Mouse (Mus musculus): Measurements from ENCODE around the gene Corin. TPM values are rescaled to one million over a fixed set of nuclear protein-coding genes. Genes with fewer than 3 reads are reported as not detected.

Gene Corin
- polyA plus RNA-seq, 1 experiment from 2014 or later = 2.3 TPM

DNA sequence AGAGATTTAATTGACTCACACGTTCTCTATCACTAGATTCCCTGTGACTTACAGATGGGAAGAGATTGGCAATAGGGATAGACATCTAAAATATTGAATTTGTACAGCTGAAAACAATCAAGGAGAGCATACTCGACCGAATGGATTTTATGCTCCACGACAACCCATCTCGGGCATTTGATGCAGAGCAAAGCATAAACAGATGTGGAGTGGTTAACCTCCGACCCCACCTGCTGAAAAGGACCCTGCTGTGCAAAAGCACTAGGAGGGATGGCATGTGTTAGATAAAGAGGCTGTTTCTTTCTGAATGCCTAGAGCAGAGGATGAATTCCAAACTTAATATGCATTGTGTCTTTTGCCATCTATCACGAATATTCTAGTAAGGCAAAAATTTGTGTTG is 23.8 kb downstream of the Corin start:
- H3K27me3 ChIP-seq = no peaks in the 10 kb centered on the region
- no peak for ATAC-seq (ENCODE audit: insufficient number of reproducible peaks, insufficient read depth, low FRiP score, low TSS enrichment, low read depth)
- H3K9me3 ChIP-seq = no peaks in the 10 kb centered on the region
- WGBS = 13% methylated on average over 7 of the region's 7 CpGs
- no peak overlapping the region for H3K4me3 ChIP-seq (replicated peaks)
- H3K27ac ChIP-seq = no peak overlapping the region
- H3K36me3 ChIP-seq = no peaks in the 10 kb centered on the region
- no peak overlapping the region for H3K4me2 ChIP-seq
- no peak overlapping the region for H3K9ac ChIP-seq (replicated peaks)
- 0 out of 2 replicates have a peak, but pooled peaks cover 3% of the 10 kb centered on the region for H3K4me1 ChIP-seq (replicated peaks)

- Histone ChIP-seq H3K9ac (replicated peaks) (no peak overlapping the region), H3K9me3 (no peaks in the 10 kb centered on the region), H3K27me3 (no peaks in the 10 kb centered on the region), H3K27ac (no peak overlapping the region), H3K4me1 (replicated peaks) (no peaks in the 10 kb centered on the region), H3K4me2 (no peak overlapping the region), H3K4me3 (replicated peaks) (no peak overlapping the region), H3K36me3 (no peaks in the 10 kb centered on the region)
- WGBS = 77% methylated on average over 12 of the region's 12 CpGs
- no peak for ATAC-seq (ENCODE audit: insufficient number of reproducible peaks, insufficient read depth, low FRiP score, low TSS enrichment, low read depth)
These were observed 31.8 kb downstream of the Corin start for GRCm38 (mm10) chr5:72472317-72473009.

- Histone ChIP-seq H3K4me1 (replicated peaks) (no peaks in the 10 kb centered on the region), H3K9ac (replicated peaks) (no peak overlapping the region), H3K4me3 (replicated peaks) (no peak overlapping the region), H3K27me3 (no peaks in the 10 kb centered on the region), H3K36me3 (no peaks in the 10 kb centered on the region), H3K9me3 (no peaks in the 10 kb centered on the region), H3K27ac (no peak overlapping the region), H3K4me2 (no peak overlapping the region)
- 85% methylated on average over 7 of the region's 7 CpGs for WGBS
- ATAC-seq (ENCODE audit: insufficient number of reproducible peaks, insufficient read depth, low FRiP score, low TSS enrichment, low read depth) = no peak
These were observed 32.5 kb downstream of the Corin start for GRCm38 (mm10) chr5:72471746-72472145.

DNA sequence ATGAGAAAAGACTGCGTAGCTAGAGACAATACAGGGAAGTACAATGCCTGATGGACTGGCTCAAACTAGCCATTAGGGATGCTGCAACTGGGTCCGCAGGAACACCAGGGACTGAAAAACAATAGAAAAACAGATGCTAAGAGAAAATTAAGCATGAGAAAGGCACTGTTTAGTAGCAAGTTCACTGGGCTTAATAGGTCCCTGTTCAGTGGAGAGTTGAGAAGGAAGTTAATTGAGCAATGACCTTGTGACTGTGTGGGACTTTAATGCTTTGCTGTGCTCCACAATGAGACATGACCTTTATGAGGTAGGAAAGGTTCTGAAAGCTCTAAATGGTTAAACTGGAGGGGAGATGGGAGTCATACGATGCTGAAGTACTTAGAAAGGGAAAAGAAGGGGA is 39.3 kb downstream of the Corin start:
- Histone ChIP-seq H3K27me3 (no peaks in the 10 kb centered on the region), H3K4me3 (replicated peaks) (no peak overlapping the region), H3K9ac (replicated peaks) (no peak overlapping the region), H3K36me3 (no peaks in the 10 kb centered on the region), H3K27ac (no peak overlapping the region), H3K4me1 (replicated peaks) (no peaks in the 10 kb centered on the region), H3K9me3 (no peaks in the 10 kb centered on the region), H3K4me2 (no peak overlapping the region)
- no peak for ATAC-seq (ENCODE audit: insufficient number of reproducible peaks, insufficient read depth, low FRiP score, low TSS enrichment, low read depth)
- 69% methylated on average over 3 of the region's 3 CpGs for WGBS

GRCm38 (mm10) chr5:72459374-72460112 is 44.7 kb downstream of the Corin start:
- Histone ChIP-seq H3K4me2 (no peak overlapping the region), H3K27ac (no peak overlapping the region), H3K4me3 (replicated peaks) (no peak overlapping the region), H3K27me3 (no peaks in the 10 kb centered on the region), H3K9ac (replicated peaks) (no peak overlapping the region), H3K9me3 (no peaks in the 10 kb centered on the region), H3K4me1 (replicated peaks) (no peaks in the 10 kb centered on the region), H3K36me3 (no peaks in the 10 kb centered on the region)
- WGBS = 65% methylated on average over 7 of the region's 7 CpGs
- no peak for ATAC-seq (ENCODE audit: insufficient number of reproducible peaks, insufficient read depth, low FRiP score, low TSS enrichment, low read depth)

DNA sequence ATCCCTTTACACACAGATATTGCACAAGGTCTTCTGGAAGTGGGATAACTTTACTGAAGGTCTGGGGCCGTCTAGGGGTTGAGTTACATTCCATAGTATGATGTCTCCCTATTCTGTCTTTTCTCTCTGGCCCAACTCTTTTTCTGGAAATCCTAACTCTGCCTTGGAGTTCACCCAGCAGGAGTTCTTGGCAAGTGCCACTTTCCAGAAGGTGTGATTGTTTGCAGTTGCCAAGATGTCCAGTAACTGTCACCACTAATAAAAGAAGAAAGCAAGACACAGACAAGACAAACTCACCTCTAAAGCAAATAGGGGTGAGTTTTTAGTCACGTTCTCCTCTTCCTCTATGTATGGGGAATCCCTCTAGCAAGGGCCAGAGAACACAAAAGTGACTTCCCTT is 50.6 kb downstream of the Corin start:
- Histone ChIP-seq H3K36me3 (no peaks in the 10 kb centered on the region), H3K4me1 (replicated peaks) (no peaks in the 10 kb centered on the region), H3K9ac (replicated peaks) (no peak overlapping the region), H3K27me3 (no peaks in the 10 kb centered on the region), H3K4me2 (no peak overlapping the region), H3K9me3 (no peaks in the 10 kb centered on the region), H3K27ac (no peak overlapping the region), H3K4me3 (replicated peaks) (no peak overlapping the region)
- no peak for ATAC-seq (ENCODE audit: insufficient number of reproducible peaks, insufficient read depth, low FRiP score, low TSS enrichment, low read depth)
- 75% methylated on average over 2 of the region's 2 CpGs for whole genome bisulfite sequencing

DNA sequence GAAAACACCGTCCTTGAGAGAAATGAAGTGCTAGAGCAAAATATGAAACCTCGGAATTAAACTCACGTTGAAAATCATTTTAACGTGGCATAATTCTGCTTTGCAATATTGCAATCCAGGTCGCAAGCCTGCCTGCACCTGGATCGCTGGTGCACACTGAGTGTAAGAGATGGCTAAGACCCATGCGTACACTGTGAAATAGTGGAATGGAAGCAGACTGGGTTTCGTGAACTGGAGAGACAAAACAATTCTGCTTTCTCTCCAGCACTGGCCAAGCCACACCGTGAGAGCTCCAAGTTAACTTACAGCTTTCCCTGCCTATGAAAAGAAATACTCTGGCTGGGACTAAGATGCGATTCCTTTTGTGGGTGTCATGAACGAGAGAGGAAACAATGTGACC is 51.1 kb downstream of the Corin start:
- H3K27me3 ChIP-seq = no peaks in the 10 kb centered on the region
- no peak overlapping the region for H3K4me3 ChIP-seq (replicated peaks)
- H3K36me3 ChIP-seq = no peaks in the 10 kb centered on the region
- WGBS = 77% methylated on average over 11 of the region's 11 CpGs
- no peak overlapping the region for H3K9ac ChIP-seq (replicated peaks)
- no peaks in the 10 kb centered on the region for H3K9me3 ChIP-seq
- H3K4me1 ChIP-seq (replicated peaks) = no peaks in the 10 kb centered on the region
- no peak overlapping the region for H3K4me2 ChIP-seq
- no peak overlapping the region for H3K27ac ChIP-seq
- no peak for ATAC-seq (ENCODE audit: insufficient number of reproducible peaks, insufficient read depth, low FRiP score, low TSS enrichment, low read depth)

DNA sequence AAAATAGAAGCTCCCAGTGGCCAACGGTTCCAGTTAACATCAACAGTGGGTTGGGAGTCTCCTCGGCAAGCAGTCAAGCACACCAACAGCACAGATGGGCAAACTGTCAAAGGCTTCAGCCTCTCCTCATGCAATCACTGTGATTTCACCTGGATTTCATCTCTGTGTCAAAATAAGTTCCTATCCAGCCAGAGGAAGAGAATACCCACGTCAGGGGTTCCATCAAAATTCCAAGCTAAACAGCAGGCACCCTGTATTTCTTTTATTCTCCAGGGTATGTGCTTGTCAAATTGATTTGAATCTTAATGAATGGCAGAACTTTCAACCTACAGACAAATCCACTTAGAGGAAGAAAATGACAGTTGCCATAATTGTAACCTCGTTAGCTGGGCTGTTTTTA is 51.5 kb downstream of the Corin start:
- no peaks in the 10 kb centered on the region for H3K36me3 ChIP-seq
- no peaks in the 10 kb centered on the region for H3K27me3 ChIP-seq
- no peaks in the 10 kb centered on the region for H3K4me1 ChIP-seq (replicated peaks)
- no peak overlapping the region for H3K27ac ChIP-seq
- WGBS = 64% methylated on average over 4 of the region's 4 CpGs
- H3K4me3 ChIP-seq (replicated peaks) = no peak overlapping the region
- no peaks in the 10 kb centered on the region for H3K9me3 ChIP-seq
- no peak for ATAC-seq (ENCODE audit: insufficient number of reproducible peaks, insufficient read depth, low FRiP score, low TSS enrichment, low read depth)
- no peak overlapping the region for H3K4me2 ChIP-seq
- H3K9ac ChIP-seq (replicated peaks) = no peak overlapping the region

DNA sequence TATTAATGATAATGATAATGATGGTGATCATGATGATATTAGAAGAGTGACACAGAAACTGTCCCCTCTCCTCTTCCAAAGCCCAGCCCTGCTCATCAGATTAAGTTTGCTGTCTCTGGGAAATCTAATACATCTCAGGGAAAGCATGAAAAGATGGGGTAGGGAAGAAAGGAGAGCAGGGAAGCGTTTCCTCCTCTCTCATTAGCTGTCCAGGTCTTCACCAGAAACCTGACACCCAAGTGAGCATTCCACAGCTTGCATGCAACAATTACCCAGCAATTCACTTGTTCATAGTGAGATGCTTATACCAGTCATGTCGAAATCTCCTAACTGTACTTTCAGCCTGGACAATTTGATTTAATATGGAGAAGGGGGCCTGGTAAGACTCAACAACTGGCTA is 55.4 kb downstream of the Corin start:
- ATAC-seq (ENCODE audit: insufficient number of reproducible peaks, insufficient read depth, low FRiP score, low TSS enrichment, low read depth) = no peak
- 39% methylated on average over 2 of the region's 2 CpGs for WGBS

DNA sequence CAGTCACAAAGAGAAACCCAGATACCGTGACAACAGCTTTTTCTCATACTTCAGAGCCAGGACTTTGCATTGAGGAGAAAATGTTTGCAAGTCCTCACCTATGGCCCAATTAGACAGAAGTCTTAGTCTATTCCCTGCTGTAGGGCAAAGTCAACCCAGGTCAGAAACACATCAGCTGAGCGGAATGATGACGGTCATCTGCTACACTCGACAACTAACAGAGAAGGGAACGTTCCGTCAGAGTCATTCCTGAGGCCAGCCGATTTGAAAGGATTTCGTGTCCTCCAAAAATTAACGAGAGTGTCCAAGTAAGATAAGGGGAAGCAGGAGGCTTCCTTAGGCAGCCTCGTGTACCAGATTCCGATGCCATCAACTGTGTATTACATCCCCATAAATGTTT is 58.2 kb downstream of the Corin start:
- Histone ChIP-seq H3K4me3 (replicated peaks) (no peak overlapping the region), H3K9ac (replicated peaks) (no peak overlapping the region), H3K4me2 (no peak overlapping the region), H3K9me3 (no peaks in the 10 kb centered on the region), H3K36me3 (no peaks in the 10 kb centered on the region), H3K4me1 (replicated peaks) (no peaks in the 10 kb centered on the region), H3K27me3 (no peaks in the 10 kb centered on the region), H3K27ac (no peak overlapping the region)
- WGBS = 86% methylated on average over 11 of the region's 11 CpGs
- no peak for ATAC-seq (ENCODE audit: insufficient number of reproducible peaks, insufficient read depth, low FRiP score, low TSS enrichment, low read depth)

More for the DNA sequence above, 55.4 kb downstream of the Corin start:
- Histone ChIP-seq H3K36me3 (no peaks in the 10 kb centered on the region), H3K27ac (no peak overlapping the region), H3K27me3 (no peaks in the 10 kb centered on the region), H3K4me1 (replicated peaks) (no peaks in the 10 kb centered on the region), H3K9ac (replicated peaks) (no peak overlapping the region), H3K9me3 (no peaks in the 10 kb centered on the region), H3K4me2 (no peak overlapping the region), H3K4me3 (replicated peaks) (no peak overlapping the region)

GRCm38 (mm10) chr5:72443946-72444345 is 60.3 kb downstream of the Corin start:
- H3K4me3 ChIP-seq (replicated peaks) = no peak overlapping the region
- H3K27ac ChIP-seq = no peak overlapping the region
- H3K4me1 ChIP-seq (replicated peaks) = no peaks in the 10 kb centered on the region
- no peaks in the 10 kb centered on the region for H3K9me3 ChIP-seq
- no peaks in the 10 kb centered on the region for H3K36me3 ChIP-seq
- no peak overlapping the region for H3K4me2 ChIP-seq
- WGBS = 74% methylated on average over 11 of the region's 11 CpGs
- no peak for ATAC-seq (ENCODE audit: insufficient number of reproducible peaks, insufficient read depth, low FRiP score, low TSS enrichment, low read depth)
- H3K9ac ChIP-seq (replicated peaks) = no peak overlapping the region
- H3K27me3 ChIP-seq = no peaks in the 10 kb centered on the region

GRCm38 (mm10) chr5:72443007-72443406 is 61.3 kb downstream of the Corin start:
- 69% methylated on average over 4 of the region's 4 CpGs for WGBS
- Histone ChIP-seq H3K27me3 (no peaks in the 10 kb centered on the region), H3K4me2 (no peak overlapping the region), H3K36me3 (no peaks in the 10 kb centered on the region), H3K9me3 (no peaks in the 10 kb centered on the region), H3K4me1 (replicated peaks) (no peaks in the 10 kb centered on the region), H3K4me3 (replicated peaks) (no peak overlapping the region), H3K9ac (replicated peaks) (no peak overlapping the region), H3K27ac (no peak overlapping the region)
- ATAC-seq (ENCODE audit: insufficient number of reproducible peaks, insufficient read depth, low FRiP score, low TSS enrichment, low read depth) = no peak
